Mouse (Mus musculus): ENCODE measurements around the gene Hnrnpl. TPM values are rescaled to one million over a fixed set of nuclear protein-coding genes. Genes with fewer than 3 reads are reported as not detected.

Gene Hnrnpl
- total RNA-seq, 2 experiments from 2014 or later: 441 to 521 TPM

- peak; percentile 66 to 70 for DNase-seq (ENCODE audit: low spot score in 2 of 2)
Observed at GRCm38 (mm10) chr7:28867508-28868340, 59.4 kb downstream of the Hnrnpl start.

GRCm38 (mm10) chr7:28870901-28871664 is 62.7 kb downstream of the Hnrnpl start:
- no peak for DNase-seq (ENCODE audit: low spot score in 2 of 2)

Other genes starting within 250 kb of the Hnrnpl start
- 10 to 100 TPM; 58.4 to 61.9 TPM for gene Samd4b, start 210.4 kb upstream of the Hnrnpl start, total RNA-seq (2021)
- gene Pak4, start 210.4 kb upstream of the Hnrnpl start, total RNA-seq (2021): 10 to 100 TPM; 11.7 to 13.0 TPM
- 1 to 10 TPM; 1.5 to 2.1 TPM for gene Acp7, start 177.2 kb upstream of the Hnrnpl start, total RNA-seq (2021)
- gene Fbxo27, start 115.7 kb upstream of the Hnrnpl start, total RNA-seq (2021): 10 to 100 TPM; 16.2 to 19.8 TPM
- gene Fbxo17, start 91.7 kb upstream of the Hnrnpl start, total RNA-seq (2021): 1 to 10 TPM; 2.0 to 2.2 TPM
- gene Mrps12, start 66.7 kb upstream of the Hnrnpl start, total RNA-seq (2021): 10 to 100 TPM; 45.7 to 52.1 TPM
- gene Sars2, start 66.5 kb upstream of the Hnrnpl start, total RNA-seq (2021): 10 to 100 TPM; 14.1 to 17.2 TPM
- under 1 TPM; 0.46 to 0.54 TPM for gene Ccer2, start 52.4 kb upstream of the Hnrnpl start, total RNA-seq (2021)
- 100 to 1,000 TPM; 150 to 167 TPM for gene Sirt2, start 41.8 kb upstream of the Hnrnpl start, total RNA-seq (2021)
- 10 to 100 TPM; 32.2 to 35.8 TPM for gene Nfkbib, start 41.0 kb upstream of the Hnrnpl start, total RNA-seq (2021)
- 1 to 10 TPM; 1.5 to 2.0 TPM for gene Rinl, start 19.6 kb upstream of the Hnrnpl start, total RNA-seq (2021)
- gene Ech1, start 16.7 kb downstream of the Hnrnpl start, total RNA-seq (2021): 10 to 100 TPM; 49.1 to 50.8 TPM
- 1 to 10 TPM; 2.1 to 2.7 TPM for gene Lgals4, start 25.3 kb downstream of the Hnrnpl start, total RNA-seq (2021)
- under 1 TPM in 1 of 2 experiments, not detected in 1; 0.62 TPM for gene Lgals7, start 55.3 kb downstream of the Hnrnpl start, total RNA-seq (2021)
- under 1 TPM; 0.54 to 0.82 TPM for gene Capn12, start 72.9 kb downstream of the Hnrnpl start, total RNA-seq (2021)
- 100 to 1,000 TPM; 128 to 129 TPM for gene Actn4, start 153.8 kb downstream of the Hnrnpl start, total RNA-seq (2021)
- 100 to 1,000 TPM; 177 to 178 TPM for gene Eif3k, start 173.3 kb downstream of the Hnrnpl start, total RNA-seq (2021)
- 1 to 10 TPM; 4.6 to 5.8 TPM for gene Map4k1, start 173.5 kb downstream of the Hnrnpl start, total RNA-seq (2021)